Mouse (Mus musculus): Measurements from ENCODE around the gene Psmd9.

Psmd9 gene

DNA sequence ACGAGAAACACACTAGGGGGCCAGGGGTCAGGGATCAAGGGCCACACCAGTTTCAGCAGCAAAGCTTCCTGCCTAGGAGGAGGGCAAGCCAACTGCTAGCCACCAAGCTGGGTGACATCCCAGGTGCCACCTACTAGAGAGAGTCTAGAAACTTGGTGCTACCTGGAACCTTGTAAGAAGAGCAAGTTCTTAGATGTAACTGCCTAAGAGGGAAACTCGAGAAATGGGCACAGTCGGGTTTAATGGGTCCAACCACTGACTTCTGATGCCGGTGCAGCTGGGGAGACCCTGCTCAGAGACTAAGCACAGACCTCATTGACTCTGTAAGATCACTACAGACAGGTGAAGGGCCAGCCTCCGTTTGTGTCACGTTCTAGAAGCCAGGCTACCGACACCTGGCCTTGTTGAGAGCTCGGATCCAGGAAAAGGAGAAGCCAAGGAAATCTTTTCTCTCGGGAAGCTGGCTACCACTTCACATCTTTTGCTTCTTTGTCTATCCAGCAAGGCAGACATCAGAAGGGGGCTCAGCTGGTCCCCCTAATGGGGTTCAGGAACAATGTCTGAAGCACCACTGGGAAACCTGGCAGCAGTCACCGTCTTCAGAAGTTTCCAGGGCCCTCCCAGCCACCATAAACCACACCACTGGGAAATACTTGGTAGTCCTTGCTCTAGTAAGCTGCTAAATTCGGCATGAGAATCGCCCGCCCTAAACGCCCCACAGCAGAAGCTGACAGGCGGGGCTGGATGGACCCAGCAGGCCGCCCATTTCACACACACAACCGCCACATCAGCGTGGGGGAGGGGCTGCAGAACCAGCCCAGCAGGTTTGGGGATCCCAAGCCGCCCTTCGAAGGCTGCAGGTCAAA, 31.9 kb upstream of the Psmd9 start:
- DNase-seq, result peak; percentile 78

DNA sequence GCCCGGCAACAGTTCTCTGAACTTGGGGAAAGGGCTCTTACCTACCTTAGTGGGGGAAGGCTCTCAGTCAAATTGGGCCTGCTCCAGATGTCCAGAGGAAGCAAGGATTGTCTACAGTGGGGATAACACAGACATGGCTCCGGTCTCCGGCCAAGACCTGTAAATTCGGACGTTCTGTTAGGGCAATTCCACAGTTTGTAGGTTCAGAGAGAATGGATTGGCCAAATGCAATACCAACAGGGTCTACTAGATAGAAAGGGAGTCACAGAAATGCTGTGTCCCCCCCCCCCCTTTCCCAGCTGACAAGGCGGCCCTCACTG, 31.3 kb upstream of the Psmd9 start:
- no peak for DNase-seq

DNA sequence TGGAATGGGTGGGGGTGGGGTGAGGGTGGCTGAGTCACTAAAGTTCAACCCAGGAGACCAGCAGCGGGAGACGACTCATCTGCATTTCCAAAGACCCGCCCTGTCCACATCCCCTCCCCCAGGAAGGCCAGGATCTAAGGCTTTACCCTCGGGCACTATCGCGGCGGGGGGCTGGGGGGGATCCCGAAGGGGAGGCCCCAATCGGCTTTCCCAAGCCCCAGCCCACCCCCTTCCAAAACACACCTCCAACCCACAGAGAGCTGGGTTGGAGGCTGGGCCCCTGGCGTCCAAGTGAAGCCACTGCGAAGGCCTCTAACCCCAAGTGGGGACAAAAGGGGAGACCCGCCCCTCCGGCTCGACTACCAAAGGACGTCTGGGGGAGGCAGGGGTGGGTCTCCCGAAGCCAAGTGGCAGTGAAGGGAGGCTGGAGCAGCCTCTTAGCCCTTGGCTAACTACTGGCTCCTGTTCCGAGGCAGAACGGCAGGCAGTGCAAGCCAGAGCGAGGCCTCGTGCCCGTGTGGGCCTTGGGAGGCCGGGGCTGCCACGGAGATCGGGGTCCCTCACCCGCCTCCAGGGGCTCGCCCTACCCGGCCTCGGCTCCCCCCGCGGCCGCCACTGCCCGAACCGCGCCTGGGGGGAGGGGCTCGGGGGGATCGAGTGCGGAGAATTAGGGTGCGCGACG, 30.8 kb upstream of the Psmd9 start:
- DNase-seq, result peak; percentile 68

GRCm38 (mm10) chr5:123138953-123139721, 30.1 kb upstream of the Psmd9 start:
- DNase-seq, result peak; percentile 82

GRCm38 (mm10) chr5:123139722-123140627, 29.2 kb upstream of the Psmd9 start:
- DNase-seq, result peak; percentile 57

- peak; percentile 86 for DNase-seq
These were observed 28.3 kb upstream of the Psmd9 start for GRCm38 (mm10) chr5:123140694-123141554.

- DNase-seq, result peak; percentile 74
These were observed 27.6 kb upstream of the Psmd9 start for GRCm38 (mm10) chr5:123141555-123142160.

- DNase-seq, result peak; percentile 73
These were observed 26.8 kb upstream of the Psmd9 start, which contains the start of gene Setd1b for GRCm38 (mm10) chr5:123142161-123143157. Setd1b (plus strand) TSS chr5:123142193.

DNA sequence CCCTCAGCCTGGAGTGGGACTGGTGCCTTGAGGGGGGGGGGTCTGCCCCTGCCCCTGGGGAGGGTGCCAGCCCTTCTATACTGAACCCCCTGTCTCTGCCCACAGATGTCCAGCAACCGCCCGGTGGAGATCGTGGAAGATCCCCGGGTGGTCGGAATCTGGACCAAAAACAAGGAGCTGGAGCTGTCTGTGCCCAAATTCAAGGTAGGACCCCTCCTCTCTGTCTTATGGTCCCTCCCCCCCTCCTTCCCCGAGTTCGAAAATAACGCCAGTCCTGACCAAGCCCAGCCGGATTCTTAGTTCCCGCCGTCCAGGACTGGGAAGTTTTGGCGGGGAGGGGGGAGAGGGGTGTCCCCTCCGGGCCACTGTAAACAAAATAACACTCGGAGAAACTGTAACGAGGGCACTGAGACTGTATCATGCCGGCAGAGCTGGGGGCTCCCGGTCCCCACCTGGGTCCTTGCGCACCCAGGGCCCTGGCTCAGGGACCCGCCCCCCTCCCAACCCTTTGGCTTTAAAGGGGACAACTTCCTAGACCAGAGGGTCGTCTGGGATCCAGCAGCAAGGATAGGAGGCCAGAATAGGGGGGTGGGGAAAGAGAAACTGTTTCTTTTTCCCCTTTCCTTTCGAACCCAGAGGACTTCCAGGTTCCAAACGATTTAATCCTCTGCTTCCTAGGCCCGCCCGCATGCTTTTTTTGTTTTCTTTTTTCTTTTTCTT, 25.8 kb upstream of the Psmd9 start:
- peak; percentile 51 for DNase-seq

DNA sequence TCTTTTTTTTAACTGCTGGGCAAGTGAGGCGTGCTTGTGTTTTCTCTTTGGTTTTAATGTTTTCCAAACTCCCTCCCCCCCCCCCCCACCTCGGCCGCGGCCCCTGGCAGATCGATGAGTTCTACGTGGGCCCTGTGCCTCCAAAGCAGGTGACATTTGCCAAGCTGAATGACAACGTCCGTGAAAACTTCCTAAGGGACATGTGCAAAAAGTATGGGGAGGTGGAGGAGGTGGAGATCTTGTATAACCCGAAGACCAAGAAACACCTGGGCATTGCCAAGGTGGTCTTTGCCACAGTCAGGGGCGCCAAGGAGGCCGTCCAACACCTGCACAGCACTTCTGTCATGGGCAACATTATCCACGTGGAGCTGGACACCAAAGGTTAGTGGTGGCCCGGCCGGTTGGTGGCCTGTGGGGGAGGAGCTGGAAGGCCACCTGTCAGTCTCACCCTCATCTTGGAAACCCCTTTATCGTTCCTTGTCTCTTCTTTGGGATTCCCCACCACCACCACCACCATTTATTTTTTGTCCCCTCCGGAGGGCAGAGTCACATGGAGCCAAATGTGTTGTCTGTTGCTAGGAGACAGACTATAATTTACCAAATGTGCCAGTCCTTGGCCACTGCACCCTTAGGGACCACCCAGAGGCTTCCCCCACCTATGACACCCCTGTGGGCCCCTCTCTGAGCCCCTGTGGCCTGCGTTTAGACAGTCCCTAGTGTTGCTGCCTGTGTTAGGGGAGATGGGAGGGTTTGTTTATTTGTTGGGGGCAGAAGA, 25.1 kb upstream of the Psmd9 start:
- no peak for DNase-seq

GRCm38 (mm10) chr5:123144746-123145590, 24.2 kb upstream of the Psmd9 start:
- DNase-seq, result peak; percentile 58

DNA sequence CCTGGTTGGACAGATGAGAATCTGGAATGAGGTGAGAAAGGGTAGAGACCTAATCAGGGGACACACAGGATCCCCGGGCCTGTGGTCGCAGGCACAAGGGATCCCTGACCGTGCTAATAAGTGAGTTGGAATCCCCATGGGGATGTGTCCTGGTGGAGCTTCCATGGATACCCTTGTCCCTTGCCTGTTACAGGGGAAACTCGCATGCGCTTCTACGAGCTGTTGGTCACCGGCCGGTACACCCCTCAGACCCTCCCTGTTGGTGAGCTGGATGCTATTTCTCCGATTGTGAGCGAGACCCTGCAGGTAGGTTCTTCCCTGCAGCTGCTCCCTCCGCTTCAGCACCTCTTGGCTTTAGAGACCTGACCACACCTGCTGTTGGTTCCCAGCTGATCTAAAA, 22.9 kb upstream of the Psmd9 start:
- DNase-seq, result no peak

DNA sequence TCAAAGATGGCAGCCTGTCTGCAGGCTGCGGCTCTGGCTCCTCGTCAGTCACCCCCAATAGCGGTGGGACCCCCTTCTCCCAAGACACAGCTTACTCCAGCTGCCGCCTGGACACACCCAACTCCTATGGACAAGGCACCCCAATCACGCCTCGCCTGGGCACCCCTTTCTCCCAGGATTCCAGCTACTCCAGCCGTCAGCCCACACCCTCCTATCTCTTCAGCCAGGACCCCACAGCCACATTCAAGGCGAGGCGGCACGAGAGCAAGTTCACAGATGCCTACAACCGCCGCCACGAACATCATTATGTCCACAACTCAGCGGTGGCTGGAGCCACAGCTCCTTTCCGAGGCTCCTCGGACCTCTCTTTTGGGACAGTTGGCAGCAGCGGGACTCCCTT, 21.6 kb upstream of the Psmd9 start:
- no peak for DNase-seq

- DNase-seq, result no peak
These were observed 21.0 kb upstream of the Psmd9 start for GRCm38 (mm10) chr5:123148073-123148722.

GRCm38 (mm10) chr5:123149451-123150400, 19.5 kb upstream of the Psmd9 start:
- DNase-seq, result peak; percentile 95
